7 mouse cellular contexts compared by ENCODE assay signal in the genomic region with DNA sequence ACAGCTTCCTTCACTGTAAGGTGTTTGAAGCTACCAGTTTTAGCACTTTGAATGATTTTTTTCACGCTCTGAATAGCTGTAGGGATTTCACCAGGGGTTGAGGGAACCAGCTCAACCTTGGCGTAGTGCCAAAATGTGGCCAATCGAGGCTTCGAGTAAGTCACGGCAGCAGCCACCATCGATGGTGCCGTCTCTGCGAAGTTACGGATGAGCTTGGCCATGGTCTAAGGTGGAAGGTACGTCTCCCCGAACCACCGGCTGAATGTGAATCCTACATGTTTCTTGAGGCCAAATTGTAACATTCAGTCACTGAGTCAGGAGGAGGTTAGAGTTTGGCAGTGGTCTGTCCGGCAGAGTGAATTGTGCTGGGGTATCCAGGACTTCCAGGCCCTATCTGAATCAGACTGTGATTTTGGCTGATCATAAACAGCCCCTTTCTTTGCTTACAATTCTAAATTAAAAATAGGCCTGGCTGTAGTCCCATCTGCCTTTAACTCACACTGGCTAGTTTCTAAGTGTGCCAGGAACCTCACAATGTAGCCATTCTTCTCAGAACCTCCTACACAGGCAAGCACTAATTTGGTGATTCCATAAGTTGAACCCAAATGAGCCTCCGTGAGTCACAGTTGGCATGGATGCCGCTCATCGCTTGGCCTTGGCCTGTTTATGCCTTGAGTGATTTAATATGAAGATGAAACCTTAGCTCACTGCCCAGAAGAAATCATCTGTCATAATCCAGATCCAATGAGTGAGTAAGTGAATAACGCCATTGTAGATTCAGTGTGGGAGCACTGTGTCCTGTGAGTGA. TPM values are rescaled to one million over a fixed set of nuclear protein-coding genes. Genes with fewer than 3 reads are reported as not detected.
DNase-seq lines count a peak whose midpoint lies in the region; TF ChIP-seq lines count a peak whose summit lies in the region.

No protein-coding gene starts in this region.

- intact Hi-C loops in gastrocnemius, postnatal 36 days (cut with DNase I): no loop called here

- peak overlapping the region; percentile 70 for H3K27ac ChIP-seq in cortical plate, adult 2 months (ENCODE audit: insufficient read depth, low read length)

- TF ChIP-seq POLR2A in cortical plate, adult 2 months (IDR thresholded peaks at IDR 0.05; ENCODE audit: extremely low read depth, insufficient read depth, low read length): no peak

- peaks cover 10% of the 10 kb centered on the region; the same call in 1 of the 2 replicates for H3K4me1 ChIP-seq in cortical plate, adult 2 months (ENCODE audit: control insufficient read depth, insufficient read depth, low read length)

- no peak for TF ChIP-seq CTCF in cortical plate, adult 2 months (IDR thresholded peaks at IDR 0.05; ENCODE audit: extremely low read depth, insufficient read depth, low read length)

- no peak overlapping the region for H3K4me3 ChIP-seq in cortical plate, adult 2 months (ENCODE audit: insufficient read depth, low read length)

- DNase-seq in 3T3-L1 (ENCODE audit: low read depth, low spot score): peak; percentile 87
- peak; percentile 99 for DNase-seq in NIH3T3 (ENCODE audit: low read depth)
- DNase-seq in left cerebral cortex, adult 11 months (ENCODE audit: low spot score): peak; percentile 68
- peak; percentile 17 for DNase-seq in testis, postnatal 14 days (ENCODE audit: low spot score)
- DNase-seq in gastrocnemius, postnatal 36 days: no peak
- no peak for DNase-seq in thymus, postnatal 36 days

RNA-seq across cellular contexts. Expression of a gene that starts 30.0 kb away (rescaled TPM):
- polyA plus RNA-seq in cortical plate, adult 2 months (2012; rRNA removed): 39.2 and 39.8 TPM in 2 replicates
- total RNA-seq in gastrocnemius, postnatal 36 days (2021): 10 to 100 TPM; 36.0 to 41.8 TPM

Comparison
In these comparisons a context has a peak if more than half of its experiments do, and no peak if none do; other contexts are left out.
1. DNase-seq: peak in 3T3-L1 (single experiment), NIH3T3 (single experiment), left cerebral cortex, adult 11 months (single experiment) and testis, postnatal 14 days (single experiment); none in gastrocnemius, postnatal 36 days (0 of 2) and thymus, postnatal 36 days (0 of 2).